Mouse (Mus musculus) embryo, embryonic 10 days (tissue): Measurements from ENCODE around the gene Anks1b.

Source experiments
- DNase-seq: peaks from one replicate; pipeline ENCODE4 v3.0.0-alpha.2; 2015; ENCODE audit warnings: low spot score

The Anks1b gene

GRCm38 (mm10) chr10:90672135-90672534, 798.8 kb downstream of the Anks1b start:
- no peak for DNase-seq

- no peak for DNase-seq
These were observed 801.1 kb downstream of the Anks1b start for GRCm38 (mm10) chr10:90674362-90674761.

- no peak for DNase-seq
These were observed 804.1 kb downstream of the Anks1b start for GRCm38 (mm10) chr10:90677421-90677820.

- DNase-seq = no peak
These were observed 806.6 kb downstream of the Anks1b start for GRCm38 (mm10) chr10:90679713-90680470.

- peak; percentile 50 for DNase-seq
These were observed 810.5 kb downstream of the Anks1b start for GRCm38 (mm10) chr10:90683813-90684212.

GRCm38 (mm10) chr10:90685367-90685766, 812.1 kb downstream of the Anks1b start:
- DNase-seq = no peak

- no peak for DNase-seq
These were observed 814.8 kb downstream of the Anks1b start for GRCm38 (mm10) chr10:90688153-90688552.

GRCm38 (mm10) chr10:90688696-90689252, 815.5 kb downstream of the Anks1b start:
- DNase-seq = no peak

GRCm38 (mm10) chr10:90689854-90690513, 816.7 kb downstream of the Anks1b start:
- DNase-seq = peak; percentile 84

- DNase-seq = no peak
These were observed 823.4 kb downstream of the Anks1b start for GRCm38 (mm10) chr10:90696687-90697086.

- DNase-seq = no peak
These were observed 824.1 kb downstream of the Anks1b start for GRCm38 (mm10) chr10:90697413-90697812.

- no peak for DNase-seq
These were observed 825.9 kb downstream of the Anks1b start for GRCm38 (mm10) chr10:90699211-90699610.

GRCm38 (mm10) chr10:90704602-90705001, 831.3 kb downstream of the Anks1b start:
- DNase-seq = no peak

- DNase-seq = no peak
These were observed 835.7 kb downstream of the Anks1b start for GRCm38 (mm10) chr10:90708822-90709601.

GRCm38 (mm10) chr10:90709602-90709931, 836.3 kb downstream of the Anks1b start:
- DNase-seq = no peak

GRCm38 (mm10) chr10:90717961-90718360, 844.7 kb downstream of the Anks1b start:
- DNase-seq = no peak

GRCm38 (mm10) chr10:90718684-90719083, 845.4 kb downstream of the Anks1b start:
- no peak for DNase-seq

GRCm38 (mm10) chr10:90719996-90720395, 846.7 kb downstream of the Anks1b start:
- DNase-seq = no peak

- DNase-seq = no peak
These were observed 849.8 kb downstream of the Anks1b start for GRCm38 (mm10) chr10:90723071-90723494.

- DNase-seq = no peak
These were observed 850.6 kb downstream of the Anks1b start for GRCm38 (mm10) chr10:90723941-90724341.

GRCm38 (mm10) chr10:90724931-90725330, 851.6 kb downstream of the Anks1b start:
- no peak for DNase-seq
